Mouse (Mus musculus) splenic B cell, adult 2 months (primary cell): Measurements from ENCODE around the gene Srsf5.

ENCODE experiments used
- DNase-seq: peaks from one replicate; pipeline ENCODE4 v3.0.0-alpha.2; 2011; ENCODE audit warnings: low read depth, low spot score
- H3K27me3 ChIP-seq: 2 replicates; pipeline ENCODE4 v1.6.1; 2012; ENCODE audit warnings: mild to moderate bottlenecking, low read length, moderate library complexity, mixed read lengths; ENCODE audit not compliant: control insufficient read depth, poor library complexity, insufficient read depth, severe bottlenecking
- H3K36me3 ChIP-seq: 2 replicates; pipeline ENCODE4 v1.6.1; 2012; ENCODE audit warnings: mild to moderate bottlenecking, low read length, moderate library complexity, mixed read lengths; ENCODE audit not compliant: control insufficient read depth, poor library complexity, insufficient read depth, severe bottlenecking

The Srsf5 gene

GRCm38 (mm10) chr12:80945334-80945995 is at the start of gene Srsf5:
Gene Srsf5, plus strand, starts transcription at chr12:80945504.
- DNase-seq, result peak; percentile 98
- Histone ChIP-seq H3K36me3 (peaks cover 23% of the 10 kb centered on the region), H3K27me3 (no peaks in the 10 kb centered on the region)

GRCm38 (mm10) chr12:80909631-80910030 is 35.7 kb upstream of the Srsf5 start:
- DNase-seq, result no peak
- no peaks in the 10 kb centered on the region for H3K36me3 ChIP-seq
- H3K27me3 ChIP-seq, result no peaks in the 10 kb centered on the region

- DNase-seq, result peak; percentile 62
- H3K27me3 ChIP-seq, result no peaks in the 10 kb centered on the region
- H3K36me3 ChIP-seq, result no peaks in the 10 kb centered on the region
Measured at GRCm38 (mm10) chr12:80917764-80918163, 27.5 kb upstream of the Srsf5 start.

GRCm38 (mm10) chr12:80921301-80921700 is 24.0 kb upstream of the Srsf5 start:
- Histone ChIP-seq H3K36me3 (no peaks in the 10 kb centered on the region), H3K27me3 (no peaks in the 10 kb centered on the region)
- DNase-seq, result no peak

- Histone ChIP-seq H3K36me3 (no peaks in the 10 kb centered on the region), H3K27me3 (no peaks in the 10 kb centered on the region)
- no peak for DNase-seq
Measured at GRCm38 (mm10) chr12:80922869-80923268, 22.4 kb upstream of the Srsf5 start.

GRCm38 (mm10) chr12:80923602-80924001 is 21.7 kb upstream of the Srsf5 start:
- no peak for DNase-seq
- no peaks in the 10 kb centered on the region for H3K36me3 ChIP-seq
- H3K27me3 ChIP-seq, result no peaks in the 10 kb centered on the region

GRCm38 (mm10) chr12:80924205-80924604 is 21.1 kb upstream of the Srsf5 start:
- DNase-seq, result no peak
- Histone ChIP-seq H3K36me3 (no peaks in the 10 kb centered on the region), H3K27me3 (no peaks in the 10 kb centered on the region)

- H3K27me3 ChIP-seq, result no peaks in the 10 kb centered on the region
- H3K36me3 ChIP-seq, result no peaks in the 10 kb centered on the region
- no peak for DNase-seq
Measured at GRCm38 (mm10) chr12:80925919-80926318, 19.4 kb upstream of the Srsf5 start.

GRCm38 (mm10) chr12:80926550-80926949 is 18.8 kb upstream of the Srsf5 start:
- Histone ChIP-seq H3K36me3 (no peaks in the 10 kb centered on the region), H3K27me3 (no peaks in the 10 kb centered on the region)
- no peak for DNase-seq

- no peaks in the 10 kb centered on the region for H3K27me3 ChIP-seq
- no peaks in the 10 kb centered on the region for H3K36me3 ChIP-seq
- DNase-seq, result no peak
Measured at GRCm38 (mm10) chr12:80927518-80927917, 17.8 kb upstream of the Srsf5 start.

GRCm38 (mm10) chr12:80928881-80929280 is 16.4 kb upstream of the Srsf5 start:
- Histone ChIP-seq H3K36me3 (no peaks in the 10 kb centered on the region), H3K27me3 (no peaks in the 10 kb centered on the region)
- DNase-seq, result no peak

- no peaks in the 10 kb centered on the region for H3K36me3 ChIP-seq
- no peak for DNase-seq
- H3K27me3 ChIP-seq, result no peaks in the 10 kb centered on the region
Measured at GRCm38 (mm10) chr12:80930141-80930540, 15.2 kb upstream of the Srsf5 start.

GRCm38 (mm10) chr12:80931402-80932140 is 13.7 kb upstream of the Srsf5 start:
- H3K36me3 ChIP-seq, result no peaks in the 10 kb centered on the region
- DNase-seq, result no peak
- no peaks in the 10 kb centered on the region for H3K27me3 ChIP-seq

GRCm38 (mm10) chr12:80932865-80933264 is 12.4 kb upstream of the Srsf5 start:
- no peaks in the 10 kb centered on the region for H3K27me3 ChIP-seq
- no peaks in the 10 kb centered on the region for H3K36me3 ChIP-seq
- DNase-seq, result no peak

GRCm38 (mm10) chr12:80936751-80937150 is 8.6 kb upstream of the Srsf5 start:
- no peaks in the 10 kb centered on the region for H3K27me3 ChIP-seq
- no peaks in the 10 kb centered on the region for H3K36me3 ChIP-seq
- no peak for DNase-seq
